Mouse (Mus musculus) frontal cortex, postnatal 14 days (tissue): ENCODE results near the gene Ak3.
A peak's percentile ranks its signal among the peaks of the same experiment; 100 is the strongest.
"Not testable (repeated sequence)": the region's sequence is repeated elsewhere in the genome, so short reads cannot be mapped to it uniquely, and the experiment has no call there.

Source experiments
- DNase-seq, 2 experiments: peaks; one replicate each; pipeline ENCODE4 v3.0.0; 2022; ENCODE audit warnings: low spot score in 2 of 2

The Ak3 gene

DNA sequence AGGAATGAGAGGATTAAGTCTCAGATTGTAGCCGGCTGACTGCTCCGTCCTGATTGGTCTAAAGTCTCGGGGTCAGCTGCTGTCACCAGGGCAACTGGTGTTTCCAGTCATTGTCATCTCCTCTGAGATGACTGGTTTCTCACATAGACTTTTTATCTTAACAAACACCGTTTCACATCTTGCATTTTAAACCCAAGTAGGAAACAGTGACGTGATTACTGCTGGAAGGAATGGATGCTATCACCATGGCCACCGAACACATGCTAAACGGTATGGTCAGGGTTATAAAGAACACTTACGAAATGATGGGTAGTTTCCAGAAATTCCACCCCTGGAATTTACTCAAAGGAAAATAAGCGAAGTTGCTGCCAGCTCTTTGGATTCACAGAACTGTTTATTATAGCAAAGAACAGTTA is 3.4 kb downstream of the Ak3 start:
- no peak for DNase-seq

DNA sequence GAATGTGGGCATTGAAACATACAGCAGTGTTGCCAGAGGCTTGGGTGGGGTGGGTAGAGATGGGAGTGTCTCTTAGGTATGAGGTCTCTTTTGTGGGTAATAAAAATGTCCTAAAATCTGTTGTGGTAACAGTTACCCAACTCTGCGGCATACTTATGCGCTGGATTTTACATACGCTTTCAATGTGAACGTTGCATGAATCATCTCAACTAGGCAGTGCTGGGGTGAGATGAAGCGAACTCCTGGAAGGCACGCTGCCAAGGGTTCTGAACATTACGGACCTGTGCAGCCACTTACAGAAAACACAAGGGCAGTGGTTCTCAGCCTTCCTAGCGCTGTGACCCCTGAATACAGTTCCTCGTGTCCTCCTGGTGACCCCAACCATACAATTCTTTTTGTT is 5.1 kb downstream of the Ak3 start:
- DNase-seq: no peak

DNA sequence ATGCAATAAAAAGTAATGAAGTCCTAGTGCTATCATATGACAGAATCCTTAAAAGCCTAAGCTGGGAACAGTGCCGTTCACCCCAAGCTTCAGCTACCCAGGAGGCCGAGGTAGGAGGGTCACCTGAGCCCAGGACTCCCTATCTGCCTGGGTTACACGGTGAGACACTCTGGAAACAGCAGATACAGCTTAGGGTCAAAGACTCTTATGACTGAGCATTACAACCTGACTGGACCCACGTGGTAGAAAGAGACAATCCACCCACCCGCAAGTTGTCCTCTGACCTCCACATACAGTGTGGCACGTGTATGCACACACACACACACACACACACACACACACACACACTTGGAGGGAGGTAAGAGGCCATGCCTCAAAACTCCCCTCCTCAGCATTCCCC is 5.6 kb downstream of the Ak3 start:
- DNase-seq: no peak

DNA sequence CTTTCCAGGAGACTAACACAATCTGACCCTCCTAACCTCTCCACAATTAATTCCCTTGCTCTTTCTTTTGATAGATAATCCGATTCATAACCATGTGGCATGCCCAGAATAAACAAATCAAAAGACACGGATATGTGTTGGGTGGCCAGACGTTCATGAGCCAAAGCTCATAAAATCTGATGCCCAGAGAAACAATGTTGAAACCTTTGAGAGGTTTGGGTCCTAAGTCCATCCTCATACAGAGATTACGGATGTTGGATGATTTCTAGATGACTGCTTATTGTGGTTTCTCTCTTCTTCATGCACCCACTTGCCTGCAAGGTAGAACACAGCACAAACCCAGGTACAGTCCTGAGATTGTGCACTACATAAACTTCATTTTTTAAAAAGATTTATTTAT is 7.6 kb downstream of the Ak3 start:
- no peak for DNase-seq

DNA sequence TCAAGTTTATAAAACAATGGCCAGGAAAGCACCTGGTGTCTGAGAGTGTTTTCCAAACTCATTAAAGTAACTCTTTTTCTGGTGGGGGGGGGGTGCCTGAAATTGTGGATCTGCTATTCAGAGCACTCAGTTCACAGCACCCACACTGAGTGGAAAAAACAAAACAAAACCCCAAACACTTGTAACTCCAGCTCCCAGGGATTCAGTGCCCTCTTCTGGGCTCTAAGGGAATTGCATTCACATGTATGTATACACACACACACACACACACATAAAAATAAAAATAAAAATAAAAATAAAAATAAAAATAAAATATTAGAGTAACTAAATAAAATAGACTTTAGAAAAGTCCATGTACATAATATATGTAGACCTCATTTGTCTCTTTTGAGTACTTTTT is 8.4 kb downstream of the Ak3 start:
- DNase-seq: no peak

DNA sequence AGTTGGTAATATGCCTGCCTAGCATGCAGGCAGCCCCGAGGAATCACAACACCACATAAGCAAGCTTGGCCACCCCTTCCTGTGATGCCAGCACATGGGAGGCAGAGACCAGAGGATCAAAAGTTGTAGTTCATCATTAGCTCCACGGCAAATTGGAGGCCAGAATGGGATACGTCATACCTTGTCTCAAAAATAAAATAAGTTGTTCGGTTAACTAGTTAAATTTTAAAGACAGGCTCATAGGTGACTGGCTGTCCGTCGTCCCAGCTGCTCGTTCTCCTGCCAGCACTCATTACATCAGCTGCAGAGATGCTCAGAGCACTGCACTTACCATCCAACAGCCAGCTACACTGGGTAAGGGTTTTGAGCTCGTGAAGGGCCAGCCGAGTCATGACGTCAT is 10.2 kb downstream of the Ak3 start:
- DNase-seq: no peak

DNA sequence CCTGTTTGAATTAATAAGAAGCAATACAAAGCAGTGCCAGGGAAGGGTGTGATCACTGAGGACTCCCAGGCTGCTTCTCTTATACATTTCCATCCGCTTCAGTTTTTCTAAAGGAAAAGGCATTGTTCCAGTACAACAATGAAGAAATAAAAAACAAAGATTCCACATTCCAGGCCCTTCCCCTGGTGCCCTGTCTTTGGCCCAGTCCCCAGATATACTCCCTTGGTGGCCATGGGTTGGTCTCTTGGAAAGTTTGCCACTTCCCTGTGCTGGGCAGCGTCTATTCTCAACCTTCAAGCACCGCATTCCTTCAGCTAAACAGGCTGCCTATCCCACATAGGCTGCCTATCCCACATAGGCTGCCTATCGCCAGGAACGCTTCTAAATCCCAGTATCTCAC is 10.7 kb downstream of the Ak3 start:
- DNase-seq: no peak

DNA sequence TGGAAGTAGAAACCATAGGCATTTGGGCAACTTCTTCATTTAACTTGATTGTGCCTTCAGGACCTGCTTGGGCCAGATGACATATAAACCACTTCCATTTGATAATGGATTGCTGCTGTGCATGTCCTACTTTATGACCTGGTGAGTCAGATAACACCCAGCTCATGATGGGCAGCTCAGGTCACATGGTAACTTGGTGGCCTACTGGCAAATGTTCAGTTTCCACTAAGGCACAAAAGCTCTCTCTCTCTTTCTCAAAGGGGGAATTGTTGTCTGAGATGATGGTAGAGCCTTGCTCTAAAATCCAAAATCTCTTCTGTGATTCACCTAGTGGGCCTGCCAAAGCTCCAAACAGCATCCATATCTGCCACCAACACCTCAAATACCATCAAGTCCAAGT is 15.1 kb downstream of the Ak3 start:
- DNase-seq: no peak

DNA sequence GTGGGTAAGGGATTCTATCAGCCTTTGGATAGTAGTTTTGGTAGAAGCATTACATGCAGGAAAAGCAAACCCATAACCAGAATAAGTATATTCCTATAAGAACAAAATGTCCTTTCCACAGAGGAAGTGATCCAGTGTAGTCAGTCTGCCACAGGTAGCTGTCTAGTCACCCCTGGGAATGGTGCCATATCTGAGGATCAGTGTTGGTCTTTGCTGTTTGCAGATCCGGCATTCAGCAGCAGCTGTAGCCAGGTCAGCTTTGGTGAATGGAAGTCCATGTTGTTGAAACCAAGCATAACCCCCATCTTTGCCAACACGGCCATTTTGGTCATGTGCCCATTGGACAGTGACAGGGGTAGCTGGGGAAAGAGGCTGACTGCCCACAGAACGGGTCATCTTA is 16.0 kb downstream of the Ak3 start:
- DNase-seq: no peak

DNA sequence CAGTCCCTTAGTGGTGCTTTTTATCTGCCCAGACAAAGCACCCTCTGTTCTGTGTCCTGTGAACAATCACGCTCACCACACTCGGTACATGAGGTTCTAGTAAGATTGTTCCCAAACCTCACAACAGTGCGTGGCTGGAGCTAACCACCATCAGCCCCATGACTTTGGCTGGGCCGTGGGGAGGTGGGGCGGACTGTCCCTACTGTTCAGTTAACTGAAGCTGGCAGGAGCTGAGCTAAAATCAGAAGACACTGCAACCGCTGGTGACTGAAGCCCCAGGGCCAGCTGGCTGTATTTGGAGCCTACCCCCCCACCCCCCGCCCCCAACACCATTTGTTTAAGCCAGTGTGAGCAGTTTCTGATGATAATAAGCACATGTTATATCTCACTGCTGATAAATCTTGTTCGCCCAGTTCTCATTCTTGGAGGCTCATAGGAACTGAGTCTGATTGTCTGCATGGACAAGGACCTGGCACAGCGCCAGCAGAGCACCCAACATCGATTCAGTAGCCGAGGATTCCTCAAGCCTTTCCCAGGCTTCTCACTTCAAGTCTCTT is 23.3 kb downstream of the Ak3 start:
- peak in 1 of 2 experiments; percentile 35 for DNase-seq

DNA sequence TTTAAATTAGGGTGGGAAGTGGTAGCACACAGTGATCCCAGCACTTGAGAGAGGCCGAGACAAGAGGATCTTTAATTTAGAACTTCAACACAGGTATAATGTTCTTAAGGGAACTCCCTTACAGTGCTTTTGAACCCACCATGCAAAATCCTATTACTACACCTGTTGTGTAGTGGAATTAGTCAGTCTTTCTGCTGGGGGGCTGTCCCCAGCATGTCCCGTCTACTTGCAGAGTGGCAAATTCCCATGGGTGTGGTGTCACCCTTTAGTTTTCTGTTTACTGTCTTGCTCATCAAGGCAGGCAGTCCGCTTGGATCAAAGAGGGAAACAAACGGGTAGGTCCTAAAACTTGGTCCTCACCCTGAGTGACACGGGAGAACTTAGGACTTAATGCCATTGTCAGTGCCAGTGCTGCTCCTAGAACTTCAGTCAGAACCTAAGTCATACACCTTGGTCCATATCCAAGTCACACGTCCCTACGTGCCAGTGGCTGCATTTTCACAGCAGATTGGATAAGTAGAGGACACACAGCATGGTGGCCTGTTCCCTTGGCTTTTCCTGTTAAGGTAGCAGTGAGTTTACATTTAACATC is 25.9 kb downstream of the Ak3 start:
- no peak for DNase-seq

DNA sequence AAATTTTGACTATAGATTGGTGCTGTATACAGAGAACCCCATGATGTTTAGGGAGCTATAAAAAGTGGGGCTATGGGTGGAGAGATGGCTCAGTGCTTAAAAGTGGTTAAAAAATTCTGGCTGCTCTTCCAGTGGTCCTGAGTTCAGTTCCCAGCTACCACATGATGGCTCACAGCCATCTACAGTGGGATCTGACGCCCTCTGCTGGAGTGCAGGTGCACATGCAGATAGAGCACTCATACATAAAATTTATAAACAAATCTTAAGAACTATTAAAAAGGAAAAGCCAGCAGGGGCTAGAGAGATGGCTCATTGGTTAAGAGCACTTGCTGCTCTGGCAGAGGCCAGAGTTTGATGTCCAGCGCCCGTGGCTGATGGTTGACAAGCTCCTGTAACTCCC is 28.1 kb downstream of the Ak3 start:
- no peak for DNase-seq

DNA sequence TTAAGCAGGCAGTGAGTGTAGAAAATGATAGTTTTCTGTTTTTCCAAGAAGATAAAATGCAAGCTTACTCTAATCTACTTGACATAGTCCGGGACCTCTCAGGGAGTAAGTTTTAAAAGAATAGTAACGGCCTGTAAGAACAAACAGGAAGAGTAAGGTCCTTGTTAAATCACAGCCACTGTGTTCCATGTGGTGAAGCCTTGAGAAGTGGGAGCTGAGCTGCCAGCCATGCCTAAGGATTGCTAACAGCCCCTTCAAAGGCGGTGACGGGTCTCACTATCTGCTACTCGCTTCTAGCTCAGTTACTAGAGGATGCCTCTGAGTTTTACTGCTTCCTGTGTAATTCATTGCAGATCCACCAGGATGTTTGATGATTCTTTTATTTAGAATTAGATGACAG is 31.0 kb downstream of the Ak3 start:
- DNase-seq: no peak

DNA sequence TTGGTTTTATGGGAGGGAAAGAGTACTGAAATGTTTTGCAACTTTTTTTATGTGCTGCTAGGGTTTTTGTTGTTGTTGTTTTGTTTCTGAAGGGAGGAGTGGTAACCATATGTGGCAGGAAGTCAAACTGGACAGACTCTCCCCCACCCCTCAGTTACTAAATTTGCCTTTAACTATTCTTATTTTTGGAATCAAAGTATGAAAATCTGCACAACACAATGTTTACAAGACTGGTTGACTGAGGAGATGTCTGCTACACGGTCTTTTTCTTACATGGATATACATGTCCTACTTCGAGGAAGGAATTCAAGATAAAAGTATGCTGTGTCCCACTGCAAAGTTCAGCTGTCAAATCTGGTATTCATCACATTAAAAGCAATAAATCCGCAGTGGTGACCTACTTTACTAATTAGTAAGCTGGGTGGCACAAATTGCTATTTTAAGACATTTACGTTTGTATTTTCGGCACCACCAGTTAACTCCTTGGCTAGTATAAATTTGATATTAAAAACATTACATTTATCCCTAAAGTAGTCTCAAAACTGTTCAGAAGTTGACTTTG is 31.5 kb downstream of the Ak3 start:
- no peak for DNase-seq

DNA sequence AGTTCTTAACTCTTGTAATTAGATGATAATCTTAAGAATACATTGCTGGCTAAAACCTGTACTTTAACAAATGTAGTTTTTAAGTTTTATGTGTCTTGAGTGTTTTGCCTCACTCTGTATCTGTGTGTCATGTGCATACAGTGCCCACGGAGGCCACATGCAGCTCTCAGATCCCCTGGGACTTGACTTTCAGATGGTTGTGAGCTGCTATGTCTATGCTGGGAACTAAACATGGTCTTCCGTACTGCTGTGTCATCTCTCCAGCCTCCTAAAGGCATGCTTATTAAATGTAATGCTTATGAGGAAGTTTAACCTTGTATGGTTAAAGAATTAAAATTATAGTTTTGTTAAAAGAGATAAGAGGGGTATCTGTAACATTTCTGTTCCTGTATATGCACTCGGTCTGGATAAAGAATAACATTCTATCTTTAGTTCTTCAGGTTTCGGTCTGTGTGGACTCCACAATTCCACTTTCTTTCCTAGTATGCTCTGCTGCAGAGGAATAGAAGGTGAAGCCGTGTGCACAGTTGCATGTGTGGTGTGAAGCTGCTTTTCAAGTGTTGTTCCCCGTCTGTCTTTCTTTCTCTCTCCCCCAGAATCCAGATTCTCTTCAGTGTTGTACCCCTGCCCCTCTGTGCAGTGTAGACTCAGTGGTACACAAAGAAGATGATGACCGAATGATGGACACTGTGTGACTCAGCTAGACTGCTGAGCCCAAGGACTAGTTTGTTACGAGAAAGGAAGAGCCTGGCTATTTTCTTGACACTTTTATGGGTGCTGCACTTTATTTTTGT is 32.2 kb downstream of the Ak3 start:
- no peak for DNase-seq

DNA sequence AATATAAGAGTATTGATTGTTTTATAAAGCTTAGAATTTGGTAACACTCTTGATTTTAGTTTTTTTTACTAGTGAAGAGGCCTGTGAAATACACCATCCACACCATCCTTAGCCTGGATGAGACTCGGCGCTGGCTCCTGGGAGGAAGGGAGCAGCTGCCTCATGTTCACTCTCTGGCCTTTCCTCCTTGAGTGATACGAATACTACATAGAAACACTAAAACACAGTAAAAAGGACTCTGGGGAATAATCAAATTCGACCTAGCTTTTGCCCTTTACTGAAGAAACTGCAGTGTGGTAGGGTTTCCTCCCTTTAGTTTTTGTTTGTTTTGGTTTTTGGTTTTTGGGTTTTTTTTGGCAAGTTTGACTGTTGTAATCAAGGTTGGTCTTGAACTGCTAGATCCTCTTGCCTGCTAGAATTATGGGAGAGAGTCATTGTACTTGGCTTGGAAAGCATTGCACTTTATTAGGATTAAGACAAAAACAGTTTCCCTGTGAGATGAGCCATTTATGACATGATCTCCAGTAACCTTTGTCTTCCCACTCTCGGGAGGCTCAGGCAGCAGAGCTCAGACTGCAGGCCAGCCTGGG is 33.2 kb downstream of the Ak3 start:
- no peak for DNase-seq

DNA sequence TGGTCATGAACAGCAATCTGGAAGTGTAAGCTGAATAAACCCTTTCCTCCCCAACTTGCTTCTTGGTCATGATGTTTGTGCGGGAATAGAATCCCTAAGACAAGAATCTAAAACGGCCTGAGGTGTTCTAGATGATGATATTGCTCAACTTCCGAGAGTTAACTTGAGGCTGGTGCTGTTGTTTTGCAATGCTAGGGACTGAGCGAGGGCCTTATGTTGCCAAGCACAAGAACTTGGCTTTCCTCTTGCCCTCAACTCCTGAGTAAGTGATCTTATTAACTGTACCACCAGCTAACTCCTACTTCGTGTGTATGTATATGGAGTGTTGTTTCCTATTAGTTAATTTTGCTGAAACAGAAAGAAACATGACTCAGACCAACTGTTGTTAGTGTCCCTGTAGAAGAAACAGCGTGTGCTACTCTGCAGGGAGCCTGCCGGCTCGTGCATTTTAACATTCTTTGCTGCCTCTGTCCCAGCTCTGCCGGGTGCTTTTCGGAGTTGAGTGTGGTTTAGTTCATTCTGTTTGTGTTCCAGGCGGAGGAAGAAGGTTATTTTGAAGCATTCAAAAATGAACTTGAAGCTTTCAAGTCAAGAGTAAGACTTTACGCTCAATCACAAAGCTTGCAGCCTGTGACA is 36.3 kb downstream of the Ak3 start:
- DNase-seq: no peak

DNA sequence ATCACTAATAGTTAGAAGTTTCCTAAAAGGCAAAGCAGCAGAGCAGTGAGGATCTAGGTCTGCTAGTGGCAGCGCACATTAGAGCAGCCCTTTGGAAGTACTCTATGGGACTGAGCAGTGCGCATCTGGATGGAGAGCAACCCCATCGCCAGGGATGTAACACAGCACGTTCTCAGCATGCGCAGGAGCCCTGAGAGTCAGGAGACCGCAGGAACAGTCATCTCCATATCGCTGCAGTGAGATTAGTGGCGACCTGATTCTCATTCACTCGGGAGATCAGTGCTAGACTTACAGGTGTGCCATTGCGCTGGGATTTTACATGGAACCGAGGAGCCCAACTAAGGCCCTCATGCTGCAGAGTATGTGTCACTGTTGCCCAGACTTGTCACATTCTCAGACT is 38.7 kb downstream of the Ak3 start:
- DNase-seq: no peak

DNA sequence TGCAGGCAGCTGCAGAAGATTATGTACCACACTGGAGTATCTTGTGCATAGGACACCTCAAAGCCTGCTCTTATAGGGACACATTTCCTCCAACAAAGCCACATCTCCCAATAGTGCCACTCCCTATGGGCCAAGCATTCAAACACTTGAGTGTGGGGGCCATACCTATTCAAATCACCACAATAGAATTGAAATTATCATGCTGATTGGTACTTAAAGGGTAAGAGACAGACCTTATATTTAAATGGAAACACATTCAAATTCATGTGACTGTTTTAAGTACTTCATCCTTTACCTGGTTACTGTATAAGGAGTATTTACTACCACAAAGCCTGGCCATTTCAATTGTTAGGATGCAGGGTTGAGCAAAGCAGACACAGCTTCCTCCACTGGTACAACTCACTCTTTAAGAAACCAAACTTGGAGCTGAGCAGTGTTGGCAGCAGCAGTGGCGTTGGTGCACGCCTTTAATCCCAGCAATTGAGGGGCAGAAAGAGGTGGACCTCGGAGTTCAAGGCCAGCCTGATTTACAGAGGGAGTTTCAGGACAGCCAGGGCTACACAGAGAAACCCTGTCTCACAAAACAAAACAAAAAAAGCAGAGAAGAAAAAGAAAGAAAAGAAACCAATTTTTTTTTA is 39.6 kb downstream of the Ak3 start:
- DNase-seq: no peak

DNA sequence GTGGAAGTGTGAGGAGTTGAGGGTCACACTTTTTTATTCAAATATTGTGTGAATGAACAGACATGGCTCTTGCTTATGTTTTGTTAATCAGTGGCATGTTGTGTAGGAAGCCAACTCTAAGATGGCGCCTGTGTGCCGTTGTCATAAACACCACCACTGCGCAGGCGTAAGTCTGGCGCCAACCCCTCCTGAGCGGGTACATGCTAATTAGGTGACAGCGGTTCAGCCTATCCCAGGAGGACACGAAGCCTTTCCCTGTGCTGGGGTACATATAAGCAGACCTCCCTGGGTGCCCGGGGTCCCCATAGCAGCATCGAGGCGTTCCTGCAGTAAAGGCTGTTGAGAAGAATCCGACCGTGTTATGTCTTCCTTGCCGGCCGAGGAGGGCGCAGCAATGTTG is 47.4 kb downstream of the Ak3 start:
- not testable (repeated sequence) for DNase-seq

DNA sequence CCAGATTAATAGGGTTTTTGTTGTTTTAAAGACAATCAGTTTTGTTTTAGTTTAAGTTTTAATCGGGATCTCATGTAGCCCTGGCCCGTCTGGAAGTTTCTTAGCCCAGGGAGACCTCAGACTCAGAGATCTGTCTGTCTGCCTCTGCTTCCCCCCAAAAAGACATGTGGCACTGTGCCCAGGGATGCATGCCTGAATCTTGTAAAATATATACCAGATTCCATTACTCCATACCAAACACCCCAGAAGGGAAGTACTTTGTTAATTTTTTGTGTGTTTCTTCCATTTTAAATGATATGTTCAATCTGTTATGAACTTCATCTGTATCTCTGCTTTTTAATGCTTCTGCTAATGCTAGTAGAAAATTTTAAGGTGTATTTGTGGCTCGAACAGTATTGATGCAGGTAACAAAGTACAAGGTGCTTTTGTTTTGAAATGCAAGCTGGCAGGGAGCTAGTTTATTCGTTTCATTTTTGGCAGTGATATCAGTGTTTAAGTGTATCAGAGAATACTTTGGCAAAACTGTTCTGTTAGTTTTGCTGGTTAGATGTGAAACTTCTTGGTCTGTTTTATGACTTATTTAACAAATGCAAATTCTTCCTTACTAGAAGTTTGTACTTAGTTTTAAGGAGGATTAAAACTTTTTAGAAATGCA is 49.7 kb downstream of the Ak3 start:
- no peak for DNase-seq
